In the genomic region with DNA sequence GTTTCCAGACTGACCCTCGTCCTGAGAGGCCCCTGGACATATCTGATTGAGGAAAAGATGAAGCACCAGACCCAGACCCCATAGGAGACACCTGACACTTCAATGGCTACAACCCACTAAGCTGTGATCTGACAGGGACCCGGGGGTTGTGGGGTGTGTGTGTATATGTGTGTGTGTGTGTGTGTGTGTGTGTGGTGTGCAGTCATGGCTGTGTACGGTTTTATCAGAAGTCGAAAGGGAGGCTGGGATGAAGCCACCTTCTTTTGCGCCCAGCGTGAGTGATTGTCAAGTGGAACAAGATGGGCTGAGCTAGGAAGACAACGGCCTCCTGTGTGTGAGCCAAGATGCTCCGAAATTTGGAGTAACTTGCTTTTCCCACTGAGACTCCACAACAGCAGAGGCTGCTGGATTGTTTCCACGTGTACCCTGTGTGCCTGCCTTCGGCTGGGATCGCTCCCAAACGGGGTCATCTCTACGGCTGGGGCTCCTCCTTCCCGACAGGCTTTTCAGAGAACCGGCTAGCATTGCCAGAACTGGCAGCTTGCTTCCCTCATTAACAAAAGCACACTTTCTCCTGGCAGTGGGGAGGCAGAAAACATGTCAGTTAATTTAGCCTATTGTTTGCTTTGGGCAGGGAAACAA, we compare ENCODE assay signal across 10 mouse cellular contexts. TPM values are rescaled to one million over a fixed set of nuclear protein-coding genes. Genes with fewer than 3 reads are reported as not detected.
A peak's percentile ranks its signal among the peaks of the same experiment; 100 is the strongest.
DNase-seq lines count a peak whose midpoint lies in the region; ATAC-seq and TF ChIP-seq lines count a peak whose summit lies in the region.
"Had no signal": no experiment of that assay in that cellular context is flagged by ENCODE, and none has a peak within 500 bp of the region (broad histone marks: within the 10 kb centered on the region; RNA-seq: fewer than 3 reads in every experiment).

No protein-coding gene starts in this region.

- no peaks in the 10 kb centered on the region for H3K9me3 ChIP-seq in forebrain, embryonic 13.5 days (replicated peaks)
- no peaks in the 10 kb centered on the region for H3K9me3 ChIP-seq in forebrain, embryonic 10.5 days
- no peaks in the 10 kb centered on the region for H3K9me3 ChIP-seq in stomach, postnatal 0 days (ENCODE audit: control insufficient read depth, low read length)

- H3K27ac ChIP-seq in forebrain, embryonic 13.5 days = peak overlapping the region; percentile 21; the same call in 1 of the 2 replicates
- H3K27ac ChIP-seq in forebrain, embryonic 10.5 days = no peak overlapping the region
- H3K27ac ChIP-seq in left cerebral cortex, adult 2 months = no peak overlapping the region
- no peak overlapping the region for H3K27ac ChIP-seq in stomach, postnatal 0 days (replicated peaks)
- H3K27ac ChIP-seq: kidney, postnatal 0 days had no signal

- H3K9ac ChIP-seq in forebrain, embryonic 13.5 days = no peak overlapping the region
- H3K9ac ChIP-seq in stomach, postnatal 0 days (ENCODE audit: low read length) = no peak overlapping the region

- no peaks in the 10 kb centered on the region for H3K36me3 ChIP-seq in forebrain, embryonic 13.5 days (ENCODE audit: poor library complexity, severe bottlenecking)
- no peaks in the 10 kb centered on the region for H3K36me3 ChIP-seq in forebrain, embryonic 10.5 days (replicated peaks)
- H3K36me3 ChIP-seq in stomach, postnatal 0 days (ENCODE audit: control insufficient read depth, insufficient read depth, low read length) = no peaks in the 10 kb centered on the region

- no peak overlapping the region for H3K4me3 ChIP-seq in forebrain, embryonic 13.5 days
- no peak overlapping the region for H3K4me3 ChIP-seq in forebrain, embryonic 10.5 days
- H3K4me3 ChIP-seq in left cerebral cortex, adult 2 months = no peak overlapping the region
- no peak overlapping the region for H3K4me3 ChIP-seq in stomach, postnatal 0 days (ENCODE audit: low read depth, low read length)
- H3K4me3 ChIP-seq: erythroblast, embryonic 14.5 days had no signal

- H3K27me3 ChIP-seq in forebrain, embryonic 13.5 days = no peaks in the 10 kb centered on the region
- no peaks in the 10 kb centered on the region for H3K27me3 ChIP-seq in forebrain, embryonic 10.5 days (ENCODE audit: poor library complexity, severe bottlenecking)
- no peaks in the 10 kb centered on the region for H3K27me3 ChIP-seq in stomach, postnatal 0 days (ENCODE audit: control insufficient read depth, insufficient read depth, low read length)

- no peak for TF ChIP-seq CTCF in left cerebral cortex, adult 2 months (IDR thresholded peaks at IDR 0.05)
- no peak for TF ChIP-seq CTCF in stomach, postnatal 0 days (IDR thresholded peaks at IDR 0.05; ENCODE audit: low read depth)

- peak; percentile 82 for ATAC-seq in forebrain, embryonic 13.5 days
- ATAC-seq in stomach, postnatal 0 days (ENCODE audit: low FRiP score, low TSS enrichment) = no peak

- DNase-seq in forebrain, embryonic 10.5 days (ENCODE audit: extremely low spot score, low spot score) = no peak
- DNase-seq in cerebellum, postnatal 36 days = peak; percentile 51 to 52
- peak; percentile 46 to 64 for DNase-seq in left cerebral cortex, adult 2 months (ENCODE audit: extremely low spot score in 1 of 2, low spot score in 2 of 2)
- peak; percentile 83 for DNase-seq in retina, postnatal 1 day
- DNase-seq in spleen, postnatal 14 days (ENCODE audit: low spot score in 2 of 2) = no peak
- no peak for DNase-seq in stomach, postnatal 0 days (ENCODE audit: low spot score)
- DNase-seq in adrenal gland, postnatal 14 days = no peak

- WGBS in forebrain, embryonic 13.5 days = 62% methylated on average over 15 of the region's 15 CpGs
- 87% methylated on average over 15 of the region's 15 CpGs for WGBS in forebrain, embryonic 10.5 days
- WGBS in stomach, postnatal 0 days = 62% methylated on average over 15 of the region's 15 CpGs

- TF ChIP-seq EP300 in stomach, postnatal 0 days (optimal IDR thresholded peaks at IDR 0.05) = no peak

- H3K4me1 ChIP-seq in forebrain, embryonic 13.5 days = peaks cover 8% of the 10 kb centered on the region; the same call in 1 of the 2 replicates
- H3K4me1 ChIP-seq in forebrain, embryonic 10.5 days = no peaks in the 10 kb centered on the region
- H3K4me1 ChIP-seq in stomach, postnatal 0 days (replicated peaks; ENCODE audit: control insufficient read depth, insufficient read depth) = no peaks in the 10 kb centered on the region

- 0 out of 2 replicates have a peak overlapping the region, but pooled peaks have one; percentile 1 for H3K4me2 ChIP-seq in forebrain, embryonic 13.5 days
- H3K4me2 ChIP-seq in stomach, postnatal 0 days (replicated peaks; ENCODE audit: low read depth) = no peak overlapping the region

- intact Hi-C loops in left cerebral cortex, adult 2 months (cut with DNase I) = no loop called here

RNA-seq across cellular contexts. Expression of a gene that starts 50.1 kb away (rescaled TPM):
- 0.08 TPM in 1 of 2 replicates, not detected in the other for polyA plus RNA-seq in forebrain, embryonic 13.5 days (2015; fragmentation: Nextera tagmentation; extraction: Ambion mirVana)
- polyA plus RNA-seq in forebrain, embryonic 10.5 days (2016; fragmentation: Nextera tagmentation; extraction: Ambion mirVana) = 0.06 TPM in 1 of 2 replicates, not detected in the other
- total RNA-seq in left cerebral cortex, adult 2 months (2021) = under 1 TPM in 1 of 2 experiments, not detected in 1; 0.26 TPM
- 5.8 and 6.9 TPM in 2 replicates for polyA plus RNA-seq in stomach, postnatal 0 days (2015; fragmentation: Nextera tagmentation; extraction: Ambion mirVana)
- not detected in 2 replicates for total RNA-seq in adrenal gland, postnatal 14 days (2021)
- polyA plus RNA-seq: erythroblast, embryonic 14.5 days; kidney, postnatal 0 days had no signal

Comparison
In these comparisons a context has a peak if more than half of its experiments do, and no peak if none do; other contexts are left out.
1. DNase-seq: peak in cerebellum, postnatal 36 days (2 of 2), left cerebral cortex, adult 2 months (2 of 2) and retina, postnatal 1 day (single experiment); none in forebrain, embryonic 10.5 days (single experiment), spleen, postnatal 14 days (0 of 2), stomach, postnatal 0 days (single experiment) and adrenal gland, postnatal 14 days (single experiment).